Mouse (Mus musculus) kidney, postnatal 0 days (tissue): ENCODE measurements at regions not wholly inside any gene's neighbourhood (a gene's known extent, or its start where the extent isn't known, plus 50 kb on each side); places are given as distances from the start of the nearest gene placed in this dataset.

Experiments used
- ATAC-seq: fragments of 200-750 bp; cut with Nextera tagmentation; replicated peaks from 2 replicates; pipeline ENCODE4 v1.8.0; 2017; ENCODE audit warnings: low read depth, moderate number of reproducible peaks, moderate TSS enrichment, moderate library complexity; ENCODE audit not compliant: low FRiP score
- DNase-seq: peaks from one replicate; pipeline ENCODE4 v3.0.0-alpha.2; 2016; ENCODE audit warnings: low spot score
- H3K27ac ChIP-seq: fragments of 300-500 bp; sonication (generic); 2 replicates; pipeline ENCODE4 v1.5.1; 2014; ENCODE audit warnings: mild to moderate bottlenecking
- H3K27me3 ChIP-seq: fragments of 300-500 bp; sonication (generic); 2 replicates; pipeline ENCODE4 v1.6.1; 2014; ENCODE audit warnings: low read length, mixed read lengths; ENCODE audit not compliant: insufficient read depth
- H3K36me3 ChIP-seq: fragments of 300-500 bp; sonication (generic); 2 replicates; pipeline ENCODE4 v1.6.1; 2014; ENCODE audit warnings: low read length, mixed read lengths; ENCODE audit not compliant: insufficient read depth
- H3K4me1 ChIP-seq: fragments of 300-500 bp; sonication (generic); replicated peaks from 2 replicates; pipeline ENCODE4 v1.6.1; 2014; ENCODE audit warnings: antibody characterized with exemption, low read length, mixed read lengths; ENCODE audit not compliant: insufficient read depth
- H3K4me2 ChIP-seq: fragments of 300-500 bp; sonication (generic); 2 replicates; pipeline ENCODE4 v1.6.1; 2014; ENCODE audit warnings: mild to moderate bottlenecking, low read length, moderate library complexity, mixed read lengths
- H3K4me3 ChIP-seq: fragments of 300-500 bp; sonication (generic); replicated peaks from 2 replicates; pipeline ENCODE4 v1.5.1; 2014; ENCODE audit warnings: low read depth, low read length
- H3K9ac ChIP-seq: fragments of 300-500 bp; sonication (generic); 2 replicates; pipeline ENCODE4 v1.6.1; 2014; ENCODE audit warnings: low read depth, low read length
- H3K9me3 ChIP-seq: fragments of 300-500 bp; sonication (generic); replicated peaks from 2 replicates; pipeline ENCODE4 v1.6.1; 2016; ENCODE audit warnings: low read length, inconsistent platforms, mixed read lengths
- CTCF ChIP-seq: IDR thresholded peaks from 2 replicates; pipeline ENCODE4 v1.5.1; 2016; ENCODE audit warnings: antibody characterized with exemption, low read depth, mild to moderate bottlenecking, moderate library complexity
- WGBS: fragments of 180-500 bp; shearing (Covaris S2); extraction: QIAGEN DNeasy Blood & Tissue Kit; methylation state at CpG from one replicate; pipeline ENCODE4 v1.1.7; 2014; 5-methylcytosine and 5-hydroxymethylcytosine counted together

DNA sequence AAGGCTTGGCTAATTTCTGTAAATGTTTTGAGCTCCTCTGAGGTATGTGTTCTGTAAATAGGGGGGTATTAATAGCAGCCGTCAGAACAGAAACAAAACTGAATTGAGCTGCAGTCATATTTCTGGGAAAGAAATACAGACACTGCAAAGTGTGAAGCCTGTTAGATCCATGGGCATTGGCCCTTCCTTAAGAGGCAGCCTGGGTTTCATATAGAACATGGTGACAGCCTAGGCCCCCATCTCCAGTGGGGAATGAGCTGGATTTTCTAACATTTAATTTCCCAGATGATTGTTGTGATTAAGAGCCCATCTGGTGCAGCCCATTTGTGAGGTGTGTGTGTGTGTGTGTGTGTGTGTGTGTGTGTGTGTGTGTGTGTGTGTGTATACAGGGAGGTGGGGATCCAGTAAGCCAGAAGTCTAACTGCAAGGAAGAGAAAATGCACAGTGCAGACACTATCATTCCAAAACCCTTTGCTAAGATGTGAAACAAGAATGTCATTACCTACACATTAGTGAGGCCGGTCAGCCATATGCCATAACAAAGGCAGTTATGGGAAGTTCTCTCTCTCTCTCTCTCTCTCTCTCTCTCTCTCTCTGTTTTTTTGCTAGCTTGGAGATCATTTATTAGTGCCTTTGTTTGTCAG, 355.7 kb upstream of the Ubash3b start:
- no peaks in the 10 kb centered on the region for H3K4me1 ChIP-seq
- H3K9me3 ChIP-seq, result no peaks in the 10 kb centered on the region
- H3K36me3 ChIP-seq, result no peaks in the 10 kb centered on the region
- no peaks in the 10 kb centered on the region for H3K27me3 ChIP-seq
- H3K4me3 ChIP-seq, result no peak overlapping the region
- DNase-seq (no peak), ATAC-seq (no peak)
- WGBS, result 81% methylated on average over 2 of the region's 2 CpGs
- no peak for TF ChIP-seq CTCF
- H3K9ac ChIP-seq, result no peak overlapping the region
- no peak overlapping the region for H3K4me2 ChIP-seq
- H3K27ac ChIP-seq, result no peak overlapping the region

DNA sequence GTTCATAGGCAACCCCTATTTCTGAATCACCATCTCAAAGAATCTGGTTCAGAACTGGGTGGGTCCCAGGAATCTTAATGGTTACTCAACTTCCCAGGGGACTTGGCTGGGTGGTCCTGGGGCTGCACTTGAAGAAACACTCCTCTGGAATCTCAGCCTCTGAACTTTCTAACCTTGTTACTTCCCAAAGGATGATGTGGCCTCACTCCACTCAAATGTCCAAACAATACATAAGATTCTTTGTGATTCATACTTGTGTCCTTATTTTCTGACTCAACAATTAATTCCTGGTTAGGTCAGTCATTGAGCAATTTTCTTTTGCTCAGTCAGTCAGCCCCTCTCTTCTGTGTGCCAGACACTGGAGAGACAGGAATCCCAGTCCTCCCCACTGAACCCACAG, 353.7 kb upstream of the Ubash3b start:
- Histone ChIP-seq H3K36me3 (no peaks in the 10 kb centered on the region), H3K27me3 (no peaks in the 10 kb centered on the region), H3K4me1 (no peaks in the 10 kb centered on the region), H3K4me3 (no peak overlapping the region), H3K27ac (no peak overlapping the region), H3K4me2 (no peak overlapping the region), H3K9me3 (no peaks in the 10 kb centered on the region), H3K9ac (no peak overlapping the region)
- ATAC-seq, result no peak
- no peak for TF ChIP-seq CTCF
- DNase-seq, result peak; percentile 12

DNA sequence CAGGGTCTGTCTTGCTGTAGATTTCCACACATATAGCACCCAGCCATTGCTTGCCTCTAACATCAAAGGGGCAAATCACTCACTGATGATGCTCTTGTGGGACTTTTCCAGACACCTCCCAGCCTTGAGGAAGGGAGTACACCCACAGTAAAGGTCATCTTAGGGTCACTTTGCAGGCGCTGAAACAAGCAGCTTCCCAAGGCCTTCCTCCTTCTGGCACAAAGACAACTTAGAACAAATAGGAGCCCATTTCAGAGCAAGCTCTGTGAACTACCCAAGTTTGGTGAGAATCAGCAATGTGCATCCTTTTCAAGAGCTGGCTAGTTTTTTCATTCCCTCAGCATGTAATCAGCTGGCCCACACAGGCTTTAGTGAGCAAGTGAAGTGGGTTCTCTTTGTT, 352.2 kb upstream of the Ubash3b start:
- no peak for ATAC-seq

DNA sequence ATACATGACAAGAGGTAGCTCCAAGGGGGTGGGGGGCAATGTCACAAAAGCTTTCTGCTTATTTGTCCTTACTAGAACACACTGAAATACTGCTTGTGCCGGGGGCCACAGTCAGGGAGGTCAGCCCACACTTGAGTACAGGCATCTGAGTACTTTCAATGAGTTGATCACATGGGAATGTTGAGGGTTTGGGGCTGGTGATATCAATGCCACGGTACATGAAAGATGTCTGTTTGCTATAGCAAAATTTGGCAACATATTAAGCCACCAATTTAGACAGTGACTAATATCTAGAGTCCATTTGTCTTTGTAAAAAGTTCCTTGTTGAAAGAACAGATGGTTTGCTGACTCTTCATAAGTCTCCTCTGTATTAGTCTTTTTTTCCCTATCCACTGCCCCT, 348.1 kb upstream of the Ubash3b start:
- ATAC-seq (no peak), DNase-seq (no peak)
- Histone ChIP-seq H3K4me2 (no peak overlapping the region), H3K27me3 (no peaks in the 10 kb centered on the region), H3K4me3 (no peak overlapping the region), H3K9ac (no peak overlapping the region), H3K27ac (no peak overlapping the region), H3K4me1 (no peaks in the 10 kb centered on the region), H3K9me3 (no peaks in the 10 kb centered on the region), H3K36me3 (no peaks in the 10 kb centered on the region)
- TF ChIP-seq CTCF, result no peak
- 85% methylated on average over 2 of the region's 2 CpGs for WGBS

More for the DNA sequence above, 352.2 kb upstream of the Ubash3b start:
- TF ChIP-seq CTCF, result no peak
- no peak overlapping the region for H3K27ac ChIP-seq
- H3K4me3 ChIP-seq, result no peak overlapping the region
- no peaks in the 10 kb centered on the region for H3K4me1 ChIP-seq
- DNase-seq, result no peak
- no peaks in the 10 kb centered on the region for H3K36me3 ChIP-seq
- H3K9ac ChIP-seq, result no peak overlapping the region
- H3K9me3 ChIP-seq, result no peaks in the 10 kb centered on the region
- H3K4me2 ChIP-seq, result no peak overlapping the region
- WGBS, result 24% methylated on average over 1 of the region's 1 CpGs
- no peaks in the 10 kb centered on the region for H3K27me3 ChIP-seq

DNA sequence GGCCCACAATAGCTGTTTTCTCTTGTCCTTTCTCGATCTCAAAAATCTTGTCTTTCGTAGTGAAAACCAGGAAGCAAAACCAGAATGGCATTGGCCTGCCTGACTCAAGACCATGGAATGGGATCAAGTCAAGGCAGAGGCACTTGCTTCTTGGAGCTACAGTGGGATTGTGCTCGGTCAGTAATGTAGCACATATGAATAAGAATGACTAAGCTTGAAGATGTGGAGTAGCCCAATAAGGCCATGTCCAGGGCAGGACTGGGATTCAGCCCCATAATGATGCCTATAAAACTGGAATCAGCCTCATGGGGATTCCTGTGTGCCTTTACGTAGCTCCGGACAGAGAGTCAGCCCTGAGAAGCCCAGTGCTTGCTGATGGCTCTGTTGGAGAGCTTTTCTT, 347.2 kb upstream of the Ubash3b start:
- Histone ChIP-seq H3K27me3 (no peaks in the 10 kb centered on the region), H3K4me1 (no peaks in the 10 kb centered on the region), H3K9me3 (no peaks in the 10 kb centered on the region), H3K27ac (no peak overlapping the region), H3K4me3 (no peak overlapping the region), H3K4me2 (no peak overlapping the region), H3K9ac (no peak overlapping the region), H3K36me3 (no peaks in the 10 kb centered on the region)
- no peak for DNase-seq
- 93% methylated on average over 5 of the region's 5 CpGs for WGBS
- ATAC-seq, result no peak
- no peak for TF ChIP-seq CTCF

DNA sequence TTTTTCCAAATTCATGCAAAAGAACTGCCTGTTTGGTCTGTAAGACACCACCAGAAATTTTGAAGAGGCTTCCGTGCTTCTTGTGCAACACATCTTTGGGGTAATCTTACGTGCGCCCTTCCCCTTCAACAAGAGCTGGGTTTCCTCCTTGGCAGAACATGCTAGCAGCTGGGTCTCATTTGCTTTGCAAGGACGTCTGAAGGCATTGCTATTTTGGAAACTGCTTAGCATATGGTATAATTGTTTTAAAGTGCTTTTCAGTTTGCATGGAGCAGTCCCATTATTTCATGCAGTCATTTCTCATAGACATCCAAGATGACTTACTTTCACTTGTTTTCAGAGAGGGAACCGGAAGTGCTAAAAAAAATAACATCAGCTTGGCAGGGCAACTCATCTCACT, 336.8 kb upstream of the Ubash3b start:
- H3K27ac ChIP-seq, result no peak overlapping the region
- no peak for TF ChIP-seq CTCF
- no peaks in the 10 kb centered on the region for H3K27me3 ChIP-seq
- 79% methylated on average over 5 of the region's 5 CpGs for WGBS
- no peaks in the 10 kb centered on the region for H3K36me3 ChIP-seq
- no peak overlapping the region for H3K4me2 ChIP-seq
- ATAC-seq (no peak), DNase-seq (no peak)
- H3K9ac ChIP-seq, result no peak overlapping the region
- H3K9me3 ChIP-seq, result no peaks in the 10 kb centered on the region
- H3K4me1 ChIP-seq, result no peaks in the 10 kb centered on the region
- H3K4me3 ChIP-seq, result no peak overlapping the region

DNA sequence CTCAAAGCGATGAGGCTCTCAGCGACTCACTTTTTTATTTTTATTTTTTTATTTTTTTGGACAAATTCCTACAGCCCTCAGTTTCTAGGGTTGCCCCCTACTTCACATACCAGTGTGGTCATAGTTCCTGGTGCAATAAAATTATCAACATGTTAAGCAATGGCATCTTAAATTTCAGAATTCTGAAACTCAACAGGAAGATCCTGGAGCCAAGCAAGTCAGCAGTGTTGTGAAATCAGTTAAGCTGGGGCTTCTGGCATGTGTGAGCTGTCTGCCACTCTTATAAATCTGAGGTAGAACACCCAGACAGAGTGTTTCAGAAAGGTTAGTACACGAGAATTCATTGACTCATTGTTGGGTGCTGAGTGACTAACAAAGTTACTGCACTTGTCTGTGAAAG, 328.6 kb upstream of the Ubash3b start:
- H3K4me3 ChIP-seq, result no peak overlapping the region
- no peak overlapping the region for H3K9ac ChIP-seq
- no peak overlapping the region for H3K27ac ChIP-seq
- 89% methylated on average over 3 of the region's 3 CpGs for WGBS
- H3K36me3 ChIP-seq, result no peaks in the 10 kb centered on the region
- H3K9me3 ChIP-seq, result no peaks in the 10 kb centered on the region
- no peaks in the 10 kb centered on the region for H3K4me1 ChIP-seq
- DNase-seq (no peak), ATAC-seq (no peak)
- no peak for TF ChIP-seq CTCF
- no peaks in the 10 kb centered on the region for H3K27me3 ChIP-seq
- H3K4me2 ChIP-seq, result no peak overlapping the region
